Mouse (Mus musculus) G1E (cell line): Measurements from ENCODE around the gene Snrnp70.

Source experiments
- CTCF ChIP-seq: IDR thresholded peaks from 2 replicates; pipeline ENCODE4 v1.5.1; 2012; ENCODE audit warnings: low read depth, low read length, inconsistent platforms, mixed read lengths
- GATA1 ChIP-seq: IDR thresholded peaks from 2 replicates; pipeline ENCODE4 v1.6.1; 2012; ENCODE audit warnings: borderline replicate concordance, low read length, inconsistent platforms, mixed read lengths
- GATA2 ChIP-seq: IDR thresholded peaks from 2 replicates; pipeline ENCODE4 v1.6.1; 2012; ENCODE audit warnings: low read depth, low read length, inconsistent platforms, borderline replicate concordance
- POLR2AphosphoS5 ChIP-seq: IDR thresholded peaks from 2 replicates; pipeline ENCODE4 v1.6.1; 2012; ENCODE audit warnings: low read depth, low read length, inconsistent platforms; ENCODE audit not compliant: insufficient replicate concordance
- TAL1 ChIP-seq: conservative IDR thresholded peaks from 2 replicates; pipeline ENCODE4 v1.6.1; 2012; ENCODE audit warnings: low read depth, low read length, inconsistent platforms, mixed read lengths

GRCm38 (mm10) chr7:45395129-45395541 lies 407 bp downstream of the Snrnp70 start:
- TF ChIP-seq CTCF: no peak
- no peak for TF ChIP-seq GATA1
- no peak for TF ChIP-seq TAL1
- no peak for TF ChIP-seq POLR2AphosphoS5
- TF ChIP-seq GATA2: no peak
